Mouse (Mus musculus) MEL (cell line): Measurements from ENCODE around the gene Cdh23. TPM values are rescaled to one million over a fixed set of nuclear protein-coding genes. Genes with fewer than 3 reads are reported as not detected.

Experiments
- DNase-seq: peaks from one replicate; pipeline ENCODE4 v3.0.0; 2011; ENCODE audit warnings: low read depth, low spot score
- H3K27ac ChIP-seq: 2 replicates; pipeline ENCODE4 v1.5.1; 2012; ENCODE audit warnings: low read depth, mild to moderate bottlenecking, control low read depth, low read length, moderate library complexity; ENCODE audit not compliant: control insufficient read depth
- H3K27me3 ChIP-seq, 2 experiments: fragments of 150-350 bp in 1 of 2; sonication (generic) in 1 of 2; 2 replicates each; pipeline ENCODE4 v1.6.1; 2012; ENCODE audit warnings: low read length in 2 of 2, mild to moderate bottlenecking in 2 of 2, improper control_type of control experiment in 1 of 2, moderate library complexity in 1 of 2; ENCODE audit not compliant: insufficient read depth in 2 of 2, control insufficient read depth in 1 of 2
- H3K36me3 ChIP-seq, 2 experiments: 2 replicates each; pipeline ENCODE4 v1.6.1; 2012 to 2014; ENCODE audit warnings: low read length in 2 of 2, improper control_type of control experiment in 1 of 2, inconsistent platforms in 1 of 2, mild to moderate bottlenecking in 1 of 2; ENCODE audit not compliant: insufficient read depth in 2 of 2, control insufficient read depth in 1 of 2
- H3K4me1 ChIP-seq, 2 experiments: fragments of 150-350 bp in 1 of 2; sonication (generic) in 1 of 2; 2 replicates each; pipeline ENCODE4 v1.6.1; 2012; ENCODE audit warnings: low read length in 2 of 2, improper control_type of control experiment in 1 of 2, mild to moderate bottlenecking in 1 of 2; ENCODE audit not compliant: insufficient read depth in 2 of 2, control insufficient read depth in 1 of 2
- H3K4me3 ChIP-seq, 2 experiments: fragments of 150-350 bp in 1 of 2; sonication (generic) in 1 of 2; 2 replicates each; pipeline ENCODE4 v1.5.1; 2012; ENCODE audit warnings: low read depth in 2 of 2, low read length in 2 of 2, mild to moderate bottlenecking in 2 of 2, moderate library complexity in 2 of 2, control low read depth in 1 of 2, improper control_type of control experiment in 1 of 2; ENCODE audit not compliant: control insufficient read depth in 1 of 2, insufficient read depth in 1 of 2
- H3K79me2 ChIP-seq: 2 replicates; pipeline ENCODE4 v1.6.1; 2012; ENCODE audit warnings: mild to moderate bottlenecking, low read length, moderate library complexity; ENCODE audit not compliant: control insufficient read depth, poor library complexity, insufficient read depth
- H3K9ac ChIP-seq: 2 replicates; pipeline ENCODE4 v1.6.1; 2012; ENCODE audit warnings: low read depth, mild to moderate bottlenecking, control low read depth, low read length, moderate library complexity; ENCODE audit not compliant: control insufficient read depth, poor library complexity, severe bottlenecking
- H3K9me3 ChIP-seq: fragments of 150-350 bp; sonication (generic); replicated peaks from 2 replicates; pipeline ENCODE4 v1.6.1; 2012; ENCODE audit warnings: mild to moderate bottlenecking, low read length, improper control_type of control experiment, moderate library complexity; ENCODE audit not compliant: insufficient read depth
- BHLHE40 ChIP-seq: IDR thresholded peaks from 2 replicates; pipeline ENCODE4 v1.6.1; 2012; ENCODE audit warnings: low read depth, mild to moderate bottlenecking, inconsistent platforms, low read length, improper control_type of control experiment, borderline replicate concordance
- CHD2 ChIP-seq: IDR thresholded peaks from 2 replicates; pipeline ENCODE4 v1.6.1; 2011; ENCODE audit warnings: low read length, improper control_type of control experiment
- ETS1 ChIP-seq: IDR thresholded peaks from 2 replicates; pipeline ENCODE4 v1.6.1; 2012; ENCODE audit warnings: low read depth, mild to moderate bottlenecking, inconsistent platforms, low read length, improper control_type of control experiment, moderate library complexity
- GABPA ChIP-seq: IDR thresholded peaks from 2 replicates; pipeline ENCODE4 v1.6.1; 2012; ENCODE audit warnings: low read depth, mild to moderate bottlenecking, inconsistent platforms, low read length, improper control_type of control experiment, moderate library complexity
- HCFC1 ChIP-seq: IDR thresholded peaks from 2 replicates; pipeline ENCODE4 v1.6.1; 2012; ENCODE audit warnings: low read depth, mild to moderate bottlenecking, inconsistent platforms, low read length, improper control_type of control experiment, moderate library complexity
- JUND ChIP-seq: IDR thresholded peaks from 2 replicates; pipeline ENCODE4 v1.6.1; 2011; ENCODE audit warnings: low read depth, mild to moderate bottlenecking, improper control_type of control experiment, low read length
- KAT2A ChIP-seq: conservative IDR thresholded peaks from 2 replicates; pipeline ENCODE4 v1.6.1; 2012; ENCODE audit warnings: low read depth, low read length, improper control_type of control experiment, inconsistent platforms
- MAX ChIP-seq: IDR thresholded peaks from 2 replicates; pipeline ENCODE4 v1.6.1; 2011; ENCODE audit warnings: low read length, improper control_type of control experiment
- MAZ ChIP-seq: IDR thresholded peaks from 2 replicates; pipeline ENCODE4 v1.6.1; 2012; ENCODE audit warnings: low read depth, mild to moderate bottlenecking, inconsistent platforms, low read length, improper control_type of control experiment
- MEF2A ChIP-seq: IDR thresholded peaks from 2 replicates; pipeline ENCODE4 v1.6.1; 2014; ENCODE audit warnings: low read depth, mild to moderate bottlenecking, inconsistent platforms, low read length, improper control_type of control experiment; ENCODE audit not compliant: poor library complexity, insufficient replicate concordance, severe bottlenecking; ENCODE audit errors: extremely low read depth
- MYC ChIP-seq: IDR thresholded peaks from 2 replicates; pipeline ENCODE4 v1.6.1; 2011; ENCODE audit warnings: low read depth, mild to moderate bottlenecking, low read length, improper control_type of control experiment, moderate library complexity
- NRF1 ChIP-seq: IDR thresholded peaks from 2 replicates; pipeline ENCODE4 v1.6.1; 2014; ENCODE audit warnings: low read depth, mild to moderate bottlenecking, inconsistent platforms, low read length, improper control_type of control experiment, moderate library complexity; ENCODE audit not compliant: poor library complexity, insufficient read depth, severe bottlenecking
- POLR2A ChIP-seq, 2 experiments: IDR thresholded peaks; 2 replicates each; pipeline ENCODE4 v1.6.1; 2011 to 2012; ENCODE audit warnings: low read length in 2 of 2, mild to moderate bottlenecking in 2 of 2, control low read depth in 1 of 2, improper control_type of control experiment in 1 of 2, low read depth in 1 of 2, moderate library complexity in 1 of 2; ENCODE audit not compliant: control insufficient read depth in 1 of 2, insufficient read depth in 1 of 2, poor library complexity in 1 of 2
- POLR2AphosphoS5 ChIP-seq: IDR thresholded peaks from 2 replicates; pipeline ENCODE4 v1.6.1; 2012; ENCODE audit warnings: low read depth, borderline replicate concordance, mild to moderate bottlenecking, inconsistent platforms, low read length, moderate library complexity, mixed read lengths
- RCOR1 ChIP-seq: IDR thresholded peaks from 2 replicates; pipeline ENCODE4 v1.6.1; 2012; ENCODE audit warnings: low read depth, mild to moderate bottlenecking, inconsistent platforms, low read length, improper control_type of control experiment
- SIN3A ChIP-seq: IDR thresholded peaks from 2 replicates; pipeline ENCODE4 v1.6.1; 2012; ENCODE audit warnings: low read length, improper control_type of control experiment, inconsistent platforms
- TAL1 ChIP-seq: IDR thresholded peaks from 2 replicates; pipeline ENCODE4 v1.6.1; 2012; ENCODE audit warnings: mild to moderate bottlenecking, inconsistent platforms, low read length, moderate library complexity, mixed read lengths
- TCF12 ChIP-seq: IDR thresholded peaks from 2 replicates; pipeline ENCODE4 v1.6.1; 2014; ENCODE audit warnings: low read depth, mild to moderate bottlenecking, inconsistent platforms, low read length, improper control_type of control experiment, moderate library complexity
- USF1 ChIP-seq: IDR thresholded peaks from 2 replicates; pipeline ENCODE4 v1.6.1; 2014; ENCODE audit warnings: low read depth, mild to moderate bottlenecking, inconsistent platforms, low read length, improper control_type of control experiment, moderate library complexity
- USF2 ChIP-seq, 2 experiments: IDR thresholded peaks; 2 replicates each; pipeline ENCODE4 v1.6.1; 2011 to 2012; ENCODE audit warnings: improper control_type of control experiment in 2 of 2, low read length in 2 of 2, borderline replicate concordance in 1 of 2, inconsistent platforms in 1 of 2, low read depth in 1 of 2, mild to moderate bottlenecking in 1 of 2; ENCODE audit not compliant: insufficient read depth in 1 of 2
- ZKSCAN1 ChIP-seq: IDR thresholded peaks from 2 replicates; pipeline ENCODE4 v1.6.1; 2012; ENCODE audit warnings: low read depth, mild to moderate bottlenecking, inconsistent platforms, low read length, improper control_type of control experiment, moderate library complexity
- ZMIZ1 ChIP-seq: IDR thresholded peaks from 2 replicates; pipeline ENCODE4 v1.6.1; 2012; ENCODE audit warnings: low read depth, mild to moderate bottlenecking, inconsistent platforms, low read length, improper control_type of control experiment, moderate library complexity
- ZNF384 ChIP-seq: IDR thresholded peaks from 2 replicates; pipeline ENCODE4 v1.6.1; 2012; ENCODE audit warnings: low read depth, mild to moderate bottlenecking, inconsistent platforms, low read length, improper control_type of control experiment
- polyA plus RNA-seq, 2 experiments: library from polyadenylated mRNA; stranded (reverse) in 1 of 2; unstranded in 1 of 2; fragments of >175 nt in 1 of 2; fragments of >200 nt in 1 of 2; gene quantifications; 2 replicates each; pipeline versions ENCODE4 v1.2.1 to v1.2.4; 2012; ENCODE audit warnings: low replicate concordance in 2 of 2, low read depth in 1 of 2; ENCODE audit not compliant: insufficient read length in 2 of 2, insufficient read depth in 1 of 2, missing spikeins in 1 of 2
- total RNA-seq: library from RNA; depleted of rRNA; stranded (reverse); fragments of 300-350 nt; gene quantifications from 2 replicates; pipeline ENCODE4 v1.2.3, GENCODE M21; 2012

Gene Cdh23
- total and polyA plus RNA-seq, 3 experiments, result 0.04 TPM; not detected in 2

- TF ChIP-seq HCFC1 (no peak), MYC (no peak), NRF1 (no peak), USF1 (no peak), ZNF384 (no peak), POLR2AphosphoS5 (no peak), MEF2A (no peak), SIN3A (no peak), MAX (no peak), ZMIZ1 (no peak), JUND (no peak), GABPA (no peak), POLR2A (IDR thresholded peaks at IDR 0.05; ENCODE audit: control insufficient read depth in 1 of 2, insufficient read depth in 1 of 2, low read depth in 1 of 2, low read length in 2 of 2, poor library complexity in 1 of 2) (no peak), MAZ (no peak), TAL1 (no peak)
- H3K36me3 ChIP-seq, result no peaks in the 10 kb centered on the region
- H3K4me3 ChIP-seq, result no peak overlapping the region
- H3K4me1 ChIP-seq, result no peaks in the 10 kb centered on the region
- no peak overlapping the region for H3K27ac ChIP-seq
- no peaks in the 10 kb centered on the region for H3K9me3 ChIP-seq
- H3K27me3 ChIP-seq, result no peaks in the 10 kb centered on the region
- H3K79me2 ChIP-seq, result no peaks in the 10 kb centered on the region
- no peak overlapping the region for H3K9ac ChIP-seq
- DNase-seq, result no peak
These were observed 171.2 kb downstream of the Cdh23 start for GRCm38 (mm10) chr10:60525081-60525480.

DNA sequence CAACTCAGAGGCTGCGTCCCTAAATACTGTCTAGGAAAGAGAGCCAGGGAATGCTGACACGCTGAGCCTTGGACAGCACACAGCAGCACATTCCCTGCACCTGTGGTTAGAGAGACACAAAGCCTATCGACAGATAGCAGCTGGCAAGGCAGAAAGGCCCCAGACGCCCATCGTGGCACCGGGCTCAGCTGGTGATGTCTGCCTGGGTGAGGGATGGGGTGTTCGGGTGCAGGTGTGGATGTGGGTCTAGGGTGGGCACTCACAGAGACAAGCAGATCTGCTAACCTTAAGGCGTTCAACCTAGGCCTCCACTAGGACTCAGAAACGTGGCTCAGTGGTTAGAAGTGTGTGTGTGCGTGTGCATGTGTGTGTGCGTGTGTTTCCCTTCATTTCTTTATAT is 180.0 kb downstream of the Cdh23 start:
- Histone ChIP-seq H3K79me2 (no peaks in the 10 kb centered on the region), H3K4me1 (no peaks in the 10 kb centered on the region), H3K27ac (no peak overlapping the region), H3K9ac (no peak overlapping the region), H3K36me3 (no peaks in the 10 kb centered on the region), H3K9me3 (no peaks in the 10 kb centered on the region), H3K4me3 (no peak overlapping the region), H3K27me3 (no peaks in the 10 kb centered on the region)
- TF ChIP-seq TCF12 (no peak), SIN3A (no peak), RCOR1 (no peak), GABPA (no peak), MYC (no peak), USF2 (IDR thresholded peaks at IDR 0.05; ENCODE audit: borderline replicate concordance in 1 of 2, insufficient read depth in 1 of 2, low read depth in 1 of 2, low read length in 2 of 2) (no peak), ETS1 (no peak), BHLHE40 (no peak), CHD2 (no peak), JUND (no peak), KAT2A (no peak), ZKSCAN1 (no peak)
- DNase-seq, result no peak
